Mouse (Mus musculus) layer of hippocampus, adult 9-11 months (tissue): Measurements from ENCODE around the gene Ccdc177.

ENCODE experiments used
- DNase-seq: peaks from one replicate; pipeline ENCODE4 v3.0.0; 2022

The Ccdc177 gene

DNA sequence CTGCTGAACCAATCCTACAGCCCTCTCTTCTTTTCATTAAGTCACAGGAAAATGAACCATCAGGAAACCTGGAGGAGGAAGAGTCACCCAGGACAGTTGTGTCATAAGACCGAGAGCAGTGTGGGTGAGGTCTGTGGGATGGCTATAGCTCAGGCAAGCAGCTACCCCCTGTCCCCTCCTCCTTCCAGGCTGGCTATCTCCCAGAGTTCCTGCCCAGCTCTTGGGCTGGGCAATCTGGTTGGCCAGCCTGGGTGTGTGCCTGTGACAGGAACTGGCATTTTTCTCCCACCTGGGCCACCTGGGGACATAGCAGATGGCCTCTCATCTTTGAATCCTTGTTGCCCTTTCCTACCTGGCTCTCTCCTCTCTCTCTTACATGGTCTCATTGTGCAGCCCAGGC is 23.4 kb upstream of the Ccdc177 start:
- DNase-seq, result no peak

GRCm38 (mm10) chr12:80782892-80783291 is 22.4 kb upstream of the Ccdc177 start:
- DNase-seq, result no peak

- DNase-seq, result no peak
These were observed 21.7 kb upstream of the Ccdc177 start for GRCm38 (mm10) chr12:80782190-80782589.

DNA sequence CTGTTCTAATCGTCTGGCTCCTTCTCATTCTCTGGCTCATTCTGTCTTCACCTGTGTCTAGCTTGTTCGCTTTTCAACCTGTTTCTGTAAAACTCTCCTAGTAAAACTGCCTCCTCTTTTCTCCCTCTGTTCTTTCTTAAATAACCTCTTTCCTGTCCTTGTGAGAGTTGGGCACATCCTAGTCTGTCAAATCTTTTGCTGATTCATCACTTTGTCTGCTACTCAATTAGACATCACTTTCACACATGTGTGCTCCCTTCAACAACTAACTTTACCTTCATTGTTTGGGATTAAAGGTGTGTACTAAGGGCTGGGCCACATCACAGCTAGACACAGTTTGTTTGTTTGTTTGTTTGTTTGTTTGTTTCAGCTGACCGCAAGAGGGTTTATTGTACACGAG is 19.3 kb upstream of the Ccdc177 start:
- DNase-seq, result no peak

- no peak for DNase-seq
These were observed 17.9 kb upstream of the Ccdc177 start for GRCm38 (mm10) chr12:80778188-80778936.

- no peak for DNase-seq
These were observed 15.7 kb upstream of the Ccdc177 start for GRCm38 (mm10) chr12:80776046-80776634.

DNA sequence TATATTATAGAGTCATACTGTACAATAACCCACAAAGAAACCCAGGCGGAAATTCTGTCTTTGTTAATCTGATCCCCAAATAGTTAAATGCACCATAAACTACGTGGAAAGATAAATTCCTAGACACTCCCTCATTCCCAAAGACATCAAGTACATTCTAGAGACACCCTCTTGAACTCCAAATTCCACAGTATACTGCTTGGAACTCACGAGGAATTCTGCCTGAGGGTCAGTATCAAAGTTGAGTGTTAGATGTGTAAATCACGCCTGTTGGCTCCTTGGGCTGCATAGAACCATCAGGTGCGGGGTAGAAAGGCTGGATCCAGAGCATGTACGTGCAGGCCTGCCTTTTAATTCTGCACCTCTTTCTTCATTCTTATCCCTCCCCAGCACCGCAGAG is 14.3 kb upstream of the Ccdc177 start:
- no peak for DNase-seq

GRCm38 (mm10) chr12:80769697-80770096 is 9.2 kb upstream of the Ccdc177 start:
- DNase-seq, result peak; percentile 44

- DNase-seq, result no peak
These were observed 3.6 kb upstream of the Ccdc177 start for GRCm38 (mm10) chr12:80764116-80764515.

DNA sequence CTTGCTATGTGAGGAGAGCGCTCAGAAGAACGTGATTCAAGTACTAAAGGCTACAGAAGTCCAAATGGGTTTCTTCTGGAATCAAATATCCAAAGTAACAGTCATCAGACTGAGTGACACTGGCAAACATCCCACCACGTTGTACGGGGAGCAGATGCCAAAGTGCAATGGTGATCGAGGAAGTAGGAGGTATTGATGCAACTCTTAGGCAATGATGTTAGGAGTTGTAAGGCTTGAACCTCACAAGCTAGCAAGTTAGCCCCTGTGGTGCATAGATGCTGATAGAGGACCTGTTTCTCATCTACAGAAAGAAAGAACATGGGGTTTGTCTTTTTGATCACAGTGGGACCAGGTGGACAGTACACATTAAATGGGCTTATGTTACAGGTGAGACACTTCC is 2.5 kb upstream of the Ccdc177 start:
- no peak for DNase-seq

DNA sequence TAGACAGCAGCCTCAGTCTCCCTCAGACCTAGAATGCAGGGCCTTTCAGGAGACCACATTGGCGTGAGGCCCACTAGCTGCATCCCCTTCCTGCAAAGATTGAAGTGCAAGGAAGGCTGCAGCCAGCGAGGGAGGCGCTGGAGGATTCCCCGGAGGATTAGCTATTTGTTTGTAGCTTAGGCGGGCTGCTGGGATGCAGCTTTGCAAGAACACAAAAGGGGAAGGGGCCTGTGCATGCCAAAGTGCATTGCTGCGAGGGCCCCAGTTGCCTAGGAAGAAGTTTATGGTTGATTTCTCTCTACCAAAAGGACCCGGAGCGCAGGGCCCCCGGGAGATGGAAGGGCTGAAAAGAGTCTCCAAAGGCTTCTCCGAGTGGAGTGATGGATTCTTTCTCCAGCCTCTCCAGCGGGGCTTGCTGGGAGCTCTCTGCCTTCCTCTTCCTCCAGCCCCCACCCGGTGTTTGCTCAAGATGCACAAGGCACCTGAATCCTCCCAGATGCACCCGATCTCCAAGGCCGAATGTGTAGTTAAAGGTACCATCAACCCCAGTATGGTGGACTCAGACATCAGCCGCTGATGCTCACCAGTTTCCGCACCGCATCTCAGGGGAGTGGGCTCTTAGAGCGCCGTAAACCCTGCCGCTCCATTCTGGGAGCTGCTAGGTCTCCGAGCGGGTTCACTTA is 633 bp downstream of the Ccdc177 start:
- peak; percentile 28 for DNase-seq

DNA sequence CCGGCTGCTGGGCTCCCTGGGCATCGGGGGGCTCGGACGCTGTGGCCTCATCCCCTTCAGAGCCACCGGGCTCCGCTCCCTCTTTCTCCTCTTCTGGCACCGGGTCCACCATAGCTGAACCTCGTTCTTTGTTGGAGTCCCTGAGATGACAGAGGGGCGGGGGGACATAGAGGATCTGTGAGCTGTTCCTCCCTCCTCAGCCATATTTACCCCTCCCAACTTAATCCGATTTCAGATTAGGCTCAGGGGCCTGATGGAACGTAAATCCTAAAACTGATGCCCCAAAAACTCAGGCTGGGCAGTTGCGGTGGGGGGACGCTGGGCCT is 1.1 kb downstream of the Ccdc177 start:
- no peak for DNase-seq

DNA sequence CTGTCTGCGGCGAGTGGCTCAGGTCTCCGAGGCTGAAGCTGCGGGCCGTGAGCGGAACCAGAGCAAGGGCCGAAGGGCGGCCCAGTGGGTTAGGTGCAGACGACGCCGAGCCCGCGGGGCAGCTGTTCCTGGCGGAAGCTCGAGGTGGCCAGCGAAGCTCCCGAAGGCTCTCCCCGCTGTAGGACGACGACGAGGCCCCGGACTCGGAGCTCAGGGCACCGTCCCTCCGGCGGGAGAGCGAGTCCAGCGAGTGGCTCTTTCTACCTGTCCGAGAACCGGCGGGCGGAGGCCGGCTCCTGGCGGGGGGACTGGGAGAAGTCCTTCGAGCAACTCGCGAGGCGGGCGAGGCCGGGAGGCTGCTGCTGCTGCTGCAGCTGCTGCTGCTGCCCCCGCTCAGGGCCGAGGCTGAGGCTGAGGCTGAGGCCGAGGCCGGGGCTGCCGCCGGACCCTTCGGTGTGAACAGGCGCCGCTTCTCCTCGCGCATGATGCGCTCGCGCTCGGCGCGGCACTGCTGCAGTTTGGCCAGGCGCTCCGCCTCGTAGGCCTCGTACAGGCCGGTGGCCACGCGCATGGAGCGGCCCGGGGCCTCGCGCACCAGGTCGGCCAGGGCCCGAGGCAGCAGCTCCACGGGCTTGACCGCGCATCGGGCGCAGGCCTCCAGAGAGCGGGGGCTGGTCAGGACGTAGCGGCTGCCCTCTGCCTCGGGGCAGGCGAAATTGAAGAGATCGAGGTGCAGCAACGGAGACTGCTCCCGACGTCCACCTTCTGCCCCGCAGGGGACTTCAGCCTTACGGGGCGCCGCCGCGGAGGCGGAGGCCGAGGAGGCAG is 1.7 kb downstream of the Ccdc177 start:
- DNase-seq, result no peak

- DNase-seq, result no peak
These were observed 2.5 kb downstream of the Ccdc177 start for GRCm38 (mm10) chr12:80757751-80758558.

DNA sequence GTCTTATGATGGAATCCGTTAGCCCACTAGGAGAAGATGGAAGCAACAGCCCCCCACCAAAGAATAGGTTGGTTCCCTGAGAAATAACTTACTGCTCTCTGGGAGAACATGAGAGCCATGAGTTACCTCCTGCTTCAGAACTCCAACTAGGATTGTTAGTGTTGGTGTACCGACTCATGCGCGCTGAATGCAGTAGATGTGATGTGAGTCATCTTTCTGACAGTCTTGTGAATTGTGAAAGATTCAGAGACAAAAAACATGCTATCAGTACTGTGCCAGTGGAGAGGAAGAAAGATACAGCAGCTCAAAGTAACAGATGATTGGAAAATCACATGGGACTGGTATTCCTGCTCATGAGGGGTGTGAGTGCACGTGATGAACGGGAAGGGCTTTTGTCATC is 8.9 kb downstream of the Ccdc177 start:
- DNase-seq, result no peak

DNA sequence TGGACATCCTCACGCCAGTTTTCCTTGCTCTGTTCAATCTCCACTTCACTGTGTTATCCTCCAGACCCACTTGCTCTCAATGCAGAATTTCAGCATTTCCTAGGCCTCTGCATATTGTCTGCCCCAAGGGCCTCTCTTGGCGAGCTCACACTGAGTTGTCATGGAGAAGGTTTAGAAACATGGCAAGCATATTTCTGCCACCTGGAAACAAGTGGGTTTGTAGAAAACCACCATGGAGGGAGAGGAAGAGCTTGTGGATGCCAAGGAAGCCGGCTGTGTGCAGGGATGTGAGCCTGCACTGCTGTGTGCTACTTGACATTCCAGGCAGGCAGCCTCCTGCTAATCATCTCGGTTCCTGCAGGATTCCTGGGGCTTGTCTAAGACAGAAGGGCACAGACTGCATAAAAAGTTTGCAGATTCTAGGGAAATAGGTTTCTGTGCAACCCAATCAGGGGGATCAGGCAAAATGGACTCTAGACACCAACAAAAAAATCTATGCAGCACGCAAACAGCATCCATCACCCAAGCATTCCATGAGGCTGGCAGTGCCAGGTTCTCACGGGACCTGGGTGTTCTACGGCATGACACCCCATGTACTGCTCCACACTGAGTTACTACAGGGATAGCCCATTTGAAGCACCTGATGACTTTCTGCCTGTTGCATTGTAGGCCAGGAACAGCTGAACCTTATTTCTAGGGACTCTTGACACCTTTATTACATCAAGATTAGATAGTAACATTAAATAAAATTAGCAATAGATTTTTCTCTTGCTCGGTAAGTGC is 14.3 kb downstream of the Ccdc177 start:
- peak; percentile 70 for DNase-seq

- DNase-seq, result no peak
These were observed 15.9 kb downstream of the Ccdc177 start for GRCm38 (mm10) chr12:80744614-80745013.

- DNase-seq, result no peak
These were observed 21.0 kb downstream of the Ccdc177 start for GRCm38 (mm10) chr12:80739482-80739881.

DNA sequence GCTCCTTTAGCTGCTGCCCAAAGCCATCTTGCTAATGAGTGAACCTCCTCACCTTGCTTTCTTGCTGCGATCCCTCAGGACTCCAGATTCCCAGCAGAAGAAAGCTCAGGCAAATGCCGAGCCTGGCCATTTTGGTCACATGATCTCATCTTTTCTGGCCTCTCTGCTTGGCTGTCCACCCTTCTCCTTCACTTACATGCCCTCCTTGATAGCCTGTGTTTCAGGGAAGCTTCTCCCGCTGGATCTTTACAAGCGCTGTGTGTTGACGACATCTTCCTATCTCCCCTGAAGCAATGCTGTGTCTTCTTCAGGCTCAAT is 23.2 kb downstream of the Ccdc177 start:
- no peak for DNase-seq

- DNase-seq, result peak; percentile 81
These were observed 23.8 kb downstream of the Ccdc177 start for GRCm38 (mm10) chr12:80736464-80737282.
